Mouse (Mus musculus) thymus, postnatal 14 days (tissue): ENCODE data around the gene Pax8.
A peak's percentile ranks its signal among the peaks of the same experiment; 100 is the strongest.

Experiments used
- DNase-seq: peaks from one replicate; pipeline ENCODE4 v3.0.0; 2021

Gene Pax8

GRCm38 (mm10) chr2:24460112-24460807, 15.1 kb downstream of the Pax8 start:
- no peak for DNase-seq

DNA sequence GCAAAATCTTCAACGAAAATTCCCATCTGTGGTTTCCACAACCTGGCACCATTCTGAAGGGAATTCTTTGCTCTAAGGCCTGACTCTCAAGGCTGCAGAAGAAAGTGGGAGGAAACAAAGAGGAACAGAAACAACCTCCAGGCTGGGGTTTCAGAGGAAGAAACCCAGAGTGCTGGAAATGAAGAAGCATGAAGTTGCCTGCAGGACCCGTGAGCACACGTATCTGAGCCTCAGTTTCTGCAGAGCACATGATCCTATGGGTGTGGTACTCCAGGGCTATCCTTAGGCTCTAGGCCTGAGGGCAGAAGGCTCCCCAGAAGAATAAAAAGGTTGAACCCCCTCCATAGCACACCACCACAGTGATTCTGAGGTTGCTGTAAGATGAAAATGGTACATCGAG, 18.6 kb downstream of the Pax8 start:
- no peak for DNase-seq

DNA sequence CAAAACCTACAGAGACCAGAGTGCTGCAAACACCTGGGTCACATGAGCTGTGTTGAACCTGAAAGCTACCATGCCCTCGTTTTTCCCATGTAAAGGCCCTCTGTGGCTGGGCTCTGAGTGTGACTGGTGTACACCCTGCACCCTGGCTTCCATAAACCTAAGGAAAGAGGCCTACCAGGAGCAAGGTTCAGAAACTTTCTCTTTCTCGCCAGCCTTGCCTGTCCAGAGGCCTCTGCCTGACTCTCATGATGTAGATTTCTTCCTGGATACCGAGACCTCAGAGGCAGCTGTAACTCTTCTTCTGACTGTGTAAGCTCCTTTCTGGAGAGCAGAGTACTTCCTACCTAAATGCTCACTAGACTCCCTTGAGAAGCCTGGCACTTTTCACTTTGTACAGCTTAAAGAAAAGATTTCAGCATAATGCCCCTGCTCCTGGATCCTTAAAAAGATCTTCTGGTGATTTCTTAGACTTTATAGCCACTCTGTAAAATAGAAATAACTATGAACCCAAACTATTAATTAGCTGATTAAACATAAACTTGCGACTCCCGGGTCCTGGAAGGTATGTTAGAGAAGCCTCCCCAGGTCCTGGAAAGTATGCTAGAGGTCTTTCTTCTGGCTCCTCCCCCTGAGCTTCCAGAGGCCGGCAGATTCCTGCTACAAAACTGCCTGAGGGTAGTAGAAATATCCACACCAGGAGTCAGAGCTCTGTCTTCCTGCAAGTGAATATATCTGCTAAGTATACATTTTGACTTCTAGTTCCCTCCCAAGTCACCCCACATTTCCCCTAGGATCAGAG, 20.1 kb downstream of the Pax8 start:
- DNase-seq, result no peak

GRCm38 (mm10) chr2:24454429-24455011, 20.9 kb downstream of the Pax8 start:
- no peak for DNase-seq

DNA sequence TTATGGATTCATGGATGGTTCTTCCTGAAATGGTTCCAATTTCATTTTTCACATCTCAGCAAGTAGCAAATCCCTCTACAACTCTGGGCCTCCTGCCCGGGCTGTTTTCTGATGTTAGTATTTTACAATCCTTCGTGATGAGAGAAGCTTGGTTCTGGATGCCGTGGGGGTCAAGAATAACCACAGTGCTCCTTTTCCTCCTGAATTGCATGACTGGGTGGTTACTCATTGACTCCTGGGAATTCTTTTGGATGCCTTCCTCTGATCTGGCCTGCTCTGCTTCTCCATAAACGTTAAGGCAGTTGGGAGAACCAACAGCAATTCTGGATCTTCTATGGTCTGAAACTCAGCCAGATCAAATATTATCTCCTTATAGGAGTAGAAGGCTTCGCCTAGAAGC, 22.2 kb downstream of the Pax8 start:
- DNase-seq, result no peak

DNA sequence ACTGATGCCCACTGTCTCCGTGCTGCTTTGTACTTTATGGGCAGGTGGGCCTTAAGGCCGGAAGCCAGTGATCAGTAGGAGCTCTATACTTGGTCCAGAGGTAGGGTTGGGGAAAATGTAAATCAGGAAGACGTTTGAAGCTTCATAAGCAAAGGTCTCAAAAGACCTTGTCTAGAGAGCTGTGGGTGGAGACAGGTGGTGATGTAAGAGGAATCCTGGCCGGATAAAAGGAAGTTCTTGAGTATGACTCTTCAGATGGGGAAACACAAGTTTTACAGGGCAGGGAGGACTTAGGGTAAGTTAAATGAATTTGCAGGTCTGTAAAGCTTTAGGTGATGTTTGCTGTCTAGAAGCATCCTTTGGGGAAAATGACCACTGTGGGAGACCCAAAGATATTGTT, 26.3 kb downstream of the Pax8 start:
- no peak for DNase-seq

DNA sequence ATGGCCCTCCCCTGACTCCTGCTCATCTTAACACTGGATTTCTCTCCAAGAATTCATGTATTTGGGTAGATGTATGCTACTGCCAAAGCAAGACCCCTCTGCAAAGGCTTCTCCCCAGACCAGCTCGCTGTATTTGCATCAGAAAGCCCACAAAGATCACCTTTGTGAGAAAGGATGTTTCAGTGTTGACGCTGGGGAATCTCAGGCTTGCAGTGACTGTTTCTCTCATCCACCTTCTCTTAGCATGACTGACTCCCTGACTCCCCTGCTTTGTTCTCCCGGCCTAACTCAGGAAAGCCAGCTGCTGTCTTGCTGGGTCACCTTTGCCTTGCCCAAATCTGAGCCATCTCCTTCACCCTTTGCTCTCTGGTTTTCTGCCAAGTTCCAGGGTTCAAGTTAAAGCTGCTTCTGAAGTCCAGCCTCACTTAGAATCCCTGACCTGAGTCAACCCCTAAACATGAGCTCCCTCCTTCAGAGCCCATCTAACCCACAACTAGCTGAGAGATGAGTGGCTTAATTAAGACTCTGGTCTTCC, 32.1 kb downstream of the Pax8 start:
- DNase-seq, result no peak

DNA sequence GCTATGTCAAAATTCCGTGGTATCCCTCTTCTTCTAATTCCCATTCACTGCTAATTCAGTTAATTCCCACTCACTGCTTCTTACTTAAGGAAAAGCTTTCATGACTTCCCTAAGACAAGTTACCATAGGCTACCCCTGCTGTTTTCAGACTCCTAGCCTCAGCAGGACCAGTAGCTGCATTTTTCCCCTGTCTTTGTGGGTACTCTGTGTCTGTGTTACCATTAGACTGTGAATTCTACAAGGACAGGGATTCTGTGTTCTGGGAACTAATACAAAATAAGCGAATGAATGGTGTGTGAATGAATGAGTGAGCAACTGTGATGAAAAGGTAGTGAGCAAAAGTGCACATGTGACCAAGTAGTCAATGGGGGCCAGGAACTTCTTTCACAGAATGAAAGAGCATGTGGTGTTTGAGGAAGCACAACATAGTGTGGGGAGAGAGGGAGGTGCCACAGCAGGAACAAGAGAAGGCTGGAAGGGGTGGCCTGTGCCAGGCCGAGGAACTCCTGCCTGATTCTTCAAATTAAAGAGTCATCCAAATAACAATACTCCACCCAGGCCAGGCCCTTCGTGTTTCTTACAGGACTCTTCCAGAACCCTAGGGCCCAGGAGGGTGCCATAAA, 33.0 kb downstream of the Pax8 start:
- no peak for DNase-seq

DNA sequence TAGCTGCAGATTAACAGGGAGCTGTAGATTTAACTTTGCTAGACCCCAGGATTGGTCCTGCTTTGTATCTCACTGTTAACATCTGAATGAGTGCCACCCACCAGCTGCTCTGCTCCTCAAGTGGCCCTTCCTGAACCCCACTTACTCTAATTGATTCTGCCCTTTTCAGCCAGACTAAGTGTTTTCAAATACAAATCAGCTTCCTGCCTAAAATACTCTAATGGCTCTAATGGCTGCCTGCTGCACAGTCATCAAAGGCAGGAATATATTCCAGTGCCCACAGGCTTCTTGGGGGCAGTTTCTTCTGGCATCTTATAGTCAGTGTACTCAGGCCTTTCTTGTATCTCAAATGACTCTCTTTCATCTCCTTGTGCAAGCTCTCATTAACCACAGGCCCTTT, 33.5 kb downstream of the Pax8 start:
- no peak for DNase-seq

GRCm38 (mm10) chr2:24440056-24440455, 35.3 kb downstream of the Pax8 start:
- DNase-seq, result no peak

DNA sequence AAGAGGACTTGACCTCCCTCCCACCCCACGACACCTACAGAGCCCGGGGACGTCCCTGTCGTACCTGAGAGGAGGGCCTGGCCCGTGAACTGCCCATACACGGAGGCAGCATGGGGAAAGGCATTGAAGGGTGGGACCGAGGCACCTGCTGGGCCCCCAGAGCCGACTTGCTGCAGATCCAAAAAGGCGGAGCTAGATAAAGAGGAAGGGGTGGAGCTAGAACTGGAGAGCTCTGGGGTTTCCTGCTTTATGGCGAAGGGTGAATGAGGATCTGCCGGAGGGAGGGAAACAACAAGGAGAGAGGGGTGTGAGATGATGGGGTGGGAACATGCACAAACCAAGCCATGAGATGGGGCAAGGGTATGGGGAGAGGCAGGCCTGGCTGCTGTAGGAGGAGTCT, 39.7 kb downstream of the Pax8 start:
- DNase-seq, result no peak

DNA sequence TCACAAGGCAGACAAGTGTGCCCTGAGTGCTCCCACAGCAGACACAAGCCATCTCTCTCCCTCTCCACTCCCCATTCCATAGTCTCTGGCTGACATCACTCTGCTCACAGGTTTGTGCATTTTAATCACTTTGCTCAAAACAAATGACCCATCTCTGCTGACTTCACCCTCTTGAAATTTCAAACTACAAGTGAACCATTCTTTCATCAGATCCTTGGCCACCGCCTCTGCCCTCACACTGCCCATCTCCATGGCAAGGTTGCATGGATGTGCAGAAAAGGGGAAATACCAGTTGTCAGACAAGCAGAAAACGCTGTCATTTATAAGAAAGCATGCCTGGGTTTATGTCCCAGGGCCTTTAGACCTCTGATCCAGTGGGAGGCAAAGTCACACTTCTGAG, 40.7 kb downstream of the Pax8 start:
- no peak for DNase-seq

DNA sequence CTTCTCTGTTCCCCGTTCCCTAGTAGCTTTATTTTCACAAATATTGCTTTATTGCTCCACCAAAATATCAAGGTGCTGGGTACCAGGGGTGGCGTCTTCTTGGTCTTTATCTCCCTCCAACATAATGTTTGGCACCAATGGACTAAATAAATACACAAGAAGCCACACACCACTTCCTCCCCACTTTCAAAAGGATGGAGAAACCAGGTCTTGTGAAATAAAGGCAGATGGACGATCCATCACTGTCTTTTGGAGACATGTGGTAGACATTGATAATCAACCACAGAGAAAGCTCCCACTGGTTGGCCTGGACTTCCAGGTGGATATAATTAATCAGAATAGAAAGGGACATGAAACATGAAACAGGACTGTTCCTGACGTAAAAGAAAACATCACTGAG, 45.6 kb downstream of the Pax8 start:
- no peak for DNase-seq

DNA sequence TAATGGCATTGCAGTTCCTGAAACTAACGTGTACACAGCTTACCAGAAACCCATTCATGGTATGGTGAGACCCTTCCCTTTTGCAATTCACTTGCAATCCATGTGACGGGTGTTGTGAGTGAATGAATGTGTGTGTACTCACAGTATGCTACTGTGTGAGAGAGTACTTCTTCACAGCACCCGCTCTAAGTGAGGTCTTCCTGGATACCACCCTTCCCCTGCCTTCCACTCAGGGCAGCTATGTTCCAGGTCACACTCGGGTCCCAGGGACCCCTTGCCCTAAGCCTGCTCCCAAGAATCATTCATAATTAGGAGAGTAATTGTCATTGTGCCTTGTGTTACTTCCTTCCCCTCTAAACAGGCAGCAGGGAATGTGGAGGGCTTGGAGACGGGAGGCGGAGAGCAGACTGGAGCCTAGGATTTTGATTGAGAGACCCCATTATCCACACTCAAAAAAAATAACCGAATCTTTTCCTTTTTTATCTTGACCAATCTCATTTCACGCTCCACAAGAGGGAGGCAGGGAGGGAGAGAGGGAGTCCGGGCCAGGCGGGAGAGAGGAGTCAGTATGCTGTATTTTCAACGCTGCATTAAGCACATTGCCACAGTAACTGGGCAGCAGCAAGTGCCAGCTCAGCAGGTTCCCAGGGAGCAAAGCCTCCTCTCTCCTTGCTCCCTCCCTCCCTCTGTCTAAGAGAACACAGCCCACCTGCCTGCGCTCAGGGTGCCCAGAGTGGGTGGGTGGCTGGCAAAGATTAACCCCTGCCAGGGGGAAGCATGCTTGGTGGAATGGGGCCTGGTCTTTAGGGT, 47.3 kb downstream of the Pax8 start:
- DNase-seq, result no peak

- DNase-seq, result no peak
These were observed 49.8 kb downstream of the Pax8 start for GRCm38 (mm10) chr2:24425630-24426029.

GRCm38 (mm10) chr2:24422815-24423214, 52.6 kb downstream of the Pax8 start:
- DNase-seq, result no peak

DNA sequence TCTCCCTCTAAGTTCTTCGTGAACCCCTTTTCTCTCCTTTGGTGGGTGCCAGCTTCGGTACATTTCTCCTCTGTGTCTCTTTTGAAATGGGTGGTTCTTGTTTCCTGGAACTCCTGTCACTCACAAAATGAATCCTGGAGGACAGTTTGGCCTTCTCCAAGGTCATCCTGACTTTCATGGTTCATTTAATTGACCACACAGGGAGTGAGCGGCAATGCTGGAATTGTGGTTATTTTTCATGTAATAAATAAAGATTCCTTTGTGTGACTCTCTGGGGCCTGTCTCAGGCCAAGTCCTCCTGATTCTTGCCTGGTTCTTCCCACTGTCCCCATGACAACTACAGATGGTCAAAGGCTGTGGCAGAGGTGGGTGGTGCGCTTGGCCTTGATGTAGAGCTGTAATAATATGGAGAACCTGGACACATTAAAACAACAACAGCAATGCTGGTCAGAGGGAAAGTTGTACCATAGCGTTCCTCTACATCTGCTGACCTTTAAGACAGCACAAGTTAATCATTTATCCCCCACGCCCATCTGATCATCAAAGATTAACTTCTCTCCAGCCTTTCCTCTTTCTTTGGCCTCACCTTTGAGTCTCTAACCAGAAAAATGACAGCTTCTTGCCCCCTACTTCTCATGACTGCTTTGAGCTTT, 54.1 kb downstream of the Pax8 start:
- no peak for DNase-seq

DNA sequence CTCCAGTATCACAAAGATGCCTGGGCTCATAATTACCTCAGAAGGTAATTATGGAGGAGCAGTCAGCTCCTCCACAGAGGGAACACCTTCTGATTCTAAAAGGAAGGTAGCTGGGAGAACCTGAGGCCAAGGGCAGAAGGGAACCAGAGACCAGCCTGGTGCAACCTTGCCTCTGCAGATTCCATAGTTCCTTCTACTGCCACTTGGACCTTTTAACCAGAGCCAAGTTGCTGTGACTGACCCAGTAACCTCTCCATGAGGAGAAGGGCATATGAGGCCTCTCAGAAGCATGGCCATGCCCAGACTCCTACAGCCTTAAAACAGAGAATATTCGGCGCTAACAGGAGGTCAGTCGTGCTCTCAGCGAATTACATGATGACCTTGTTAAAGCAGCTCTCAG, 57.8 kb downstream of the Pax8 start:
- no peak for DNase-seq

- DNase-seq, result no peak
These were observed 58.3 kb downstream of the Pax8 start for GRCm38 (mm10) chr2:24417106-24417505.

GRCm38 (mm10) chr2:24416668-24417067, 58.7 kb downstream of the Pax8 start:
- DNase-seq, result peak; percentile 42

- no peak for DNase-seq
These were observed 61.7 kb downstream of the Pax8 start for GRCm38 (mm10) chr2:24413677-24414076.

DNA sequence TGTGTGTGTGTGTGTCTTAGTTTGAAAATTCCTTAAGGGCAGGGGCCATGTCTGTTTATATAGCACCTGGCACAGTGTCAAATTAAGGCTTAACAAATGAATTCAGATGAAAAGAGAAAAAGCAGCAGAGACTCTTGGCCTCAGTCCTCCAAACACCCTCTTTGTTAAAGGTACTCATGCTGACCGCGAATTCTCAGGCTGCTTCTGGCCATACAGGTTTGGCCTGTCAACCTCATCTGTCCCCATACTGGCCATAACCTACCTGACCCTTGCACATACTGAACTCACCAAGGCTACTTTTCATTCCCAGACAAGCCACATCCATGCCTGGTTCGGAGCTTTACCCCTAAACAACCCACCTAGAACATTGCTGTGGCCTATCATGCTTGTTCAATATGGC, 62.2 kb downstream of the Pax8 start:
- DNase-seq, result no peak
